Mouse (Mus musculus): ENCODE measurements around the gene Prkrip1.
A peak's percentile ranks its signal among the peaks of the same experiment; 100 is the strongest.
"Not testable (repeated sequence)": the region's sequence is repeated elsewhere in the genome, so short reads cannot be mapped to it uniquely, and the experiment has no call there.

The Prkrip1 gene

GRCm38 (mm10) chr5:136160084-136160483, 38.7 kb downstream of the Prkrip1 start:
- DNase-seq: peak; percentile 66

GRCm38 (mm10) chr5:136155399-136155798, 43.4 kb downstream of the Prkrip1 start:
- peak; percentile 51 for DNase-seq

- DNase-seq: no peak
Observed at GRCm38 (mm10) chr5:136152365-136152764, 46.4 kb downstream of the Prkrip1 start.

GRCm38 (mm10) chr5:136149134-136149576, 49.6 kb downstream of the Prkrip1 start:
- DNase-seq: not testable (repeated sequence)

GRCm38 (mm10) chr5:136147704-136148103, 51.1 kb downstream of the Prkrip1 start:
- no peak for DNase-seq

GRCm38 (mm10) chr5:136146936-136147335, 51.8 kb downstream of the Prkrip1 start:
- no peak for DNase-seq

GRCm38 (mm10) chr5:136144606-136145430, 53.9 kb downstream of the Prkrip1 start:
- peak; percentile 31 for DNase-seq

GRCm38 (mm10) chr5:136143161-136143755, 55.5 kb downstream of the Prkrip1 start:
- no peak for DNase-seq

- no peak for DNase-seq
Observed at GRCm38 (mm10) chr5:136142746-136143145, 56.0 kb downstream of the Prkrip1 start.

GRCm38 (mm10) chr5:136140057-136140482, 58.7 kb downstream of the Prkrip1 start:
- DNase-seq: no peak

GRCm38 (mm10) chr5:136139393-136139792, 59.4 kb downstream of the Prkrip1 start:
- no peak for DNase-seq

GRCm38 (mm10) chr5:136137658-136138274, 61.0 kb downstream of the Prkrip1 start:
- peak; percentile 41 for DNase-seq

- DNase-seq: no peak
Observed at GRCm38 (mm10) chr5:136136292-136136990, 62.3 kb downstream of the Prkrip1 start.

- peak; percentile 98 for DNase-seq
Observed at GRCm38 (mm10) chr5:136135571-136136291, 63.0 kb downstream of the Prkrip1 start, which contains the start of the genes Lrwd1 and Alkbh4. Gene Lrwd1, minus strand, starts transcription at chr5:136136074. Gene Alkbh4, plus strand, starts transcription at chr5:136136146.
